Mouse (Mus musculus): ENCODE measurements at regions not wholly inside any gene's neighbourhood (a gene's known extent, or its start where the extent isn't known, plus 50 kb on each side); places are given as distances from the start of the nearest gene placed in this dataset.
"Not testable (repeated sequence)": the region's sequence is repeated elsewhere in the genome, so short reads cannot be mapped to it uniquely, and the experiment has no call there.

DNA sequence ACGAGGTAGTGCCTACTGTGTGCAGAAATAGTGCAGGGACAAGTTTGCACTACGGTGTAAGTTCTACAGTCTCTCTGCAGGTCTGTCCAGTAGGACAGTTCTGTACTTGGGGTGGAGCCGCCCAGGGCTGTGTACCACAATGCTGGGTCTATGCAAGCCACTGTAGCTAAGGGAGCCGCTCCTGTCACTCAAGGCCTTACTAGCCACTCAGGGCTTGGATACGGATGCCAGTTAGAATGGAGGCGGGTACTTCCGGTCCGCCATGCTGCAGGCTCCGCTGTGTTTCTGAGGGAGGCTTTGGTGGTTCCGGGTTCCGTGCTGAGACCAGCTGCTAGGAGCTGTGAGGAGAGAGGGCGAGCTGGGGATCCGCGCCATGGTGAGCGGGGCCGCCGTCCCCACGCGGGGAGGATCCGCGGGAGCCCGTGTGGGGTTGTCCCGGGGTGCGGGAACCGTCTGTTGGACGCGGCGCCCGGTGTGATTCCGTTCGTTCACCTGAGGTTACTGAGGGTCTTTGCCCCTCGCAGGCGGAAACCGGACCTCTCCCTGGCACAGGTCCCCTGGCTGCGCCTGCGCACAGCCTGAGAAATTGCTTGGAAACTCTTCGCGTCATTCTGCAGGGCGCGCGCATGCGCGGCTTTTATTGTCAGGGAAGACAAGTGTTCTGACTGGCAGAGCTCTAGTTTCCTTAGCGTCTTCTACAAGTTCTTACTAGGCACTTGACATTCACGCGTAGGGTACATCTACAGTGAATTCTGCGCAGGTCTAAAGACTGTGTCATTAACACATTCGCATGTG, 51.0 kb upstream of the Zfp873 start:
- H3K36me3 ChIP-seq (ENCODE audit: insufficient read depth, low read length); H3K27me3 ChIP-seq (ENCODE audit: insufficient read depth, low read length); H3K4me1 ChIP-seq (replicated peaks; ENCODE audit: low read depth, low read length); H3K9me3 ChIP-seq (ENCODE audit: low read length): not testable (repeated sequence)
- peak overlapping the region; percentile 70 for H3K4me3 ChIP-seq (replicated peaks; ENCODE audit: low read length)

All from E14TG2a.4 (cell line).